Mouse (Mus musculus) left cerebral cortex, adult 8-10 months (tissue): ENCODE measurements at regions not wholly inside any gene's neighbourhood (a gene's known extent, or its start where the extent isn't known, plus 50 kb on each side); places are given as distances from the start of the nearest gene placed in this dataset.

Experiments used
- DNase-seq, 2 experiments: peaks; one replicate each; pipeline ENCODE4 v3.0.0; 2022; ENCODE audit warnings: low spot score in 2 of 2

DNA sequence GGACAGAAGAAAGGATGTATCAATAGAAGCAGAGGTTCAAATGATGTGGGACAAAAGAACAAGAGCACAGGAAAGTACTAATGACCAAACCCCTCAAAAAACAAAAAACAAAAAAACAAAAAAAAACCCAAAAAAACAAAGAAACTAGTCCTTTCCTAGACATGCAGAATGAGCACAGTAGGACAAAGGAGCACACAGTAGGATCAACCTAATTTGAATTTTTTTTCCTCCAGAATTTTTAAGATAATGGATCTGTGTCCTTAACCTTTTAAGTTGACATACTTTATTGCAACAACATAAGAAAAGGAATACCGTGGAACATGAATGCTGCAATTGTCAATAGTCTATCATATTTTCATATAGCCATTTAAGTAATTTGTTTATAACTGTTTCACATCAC is 370.2 kb upstream of the Dach1 start:
- no peak for DNase-seq

GRCm38 (mm10) chr14:98538267-98538666 is 368.7 kb upstream of the Dach1 start:
- no peak for DNase-seq

- DNase-seq, result no peak
Measured at GRCm38 (mm10) chr14:98533600-98533999, 364.0 kb upstream of the Dach1 start.

DNA sequence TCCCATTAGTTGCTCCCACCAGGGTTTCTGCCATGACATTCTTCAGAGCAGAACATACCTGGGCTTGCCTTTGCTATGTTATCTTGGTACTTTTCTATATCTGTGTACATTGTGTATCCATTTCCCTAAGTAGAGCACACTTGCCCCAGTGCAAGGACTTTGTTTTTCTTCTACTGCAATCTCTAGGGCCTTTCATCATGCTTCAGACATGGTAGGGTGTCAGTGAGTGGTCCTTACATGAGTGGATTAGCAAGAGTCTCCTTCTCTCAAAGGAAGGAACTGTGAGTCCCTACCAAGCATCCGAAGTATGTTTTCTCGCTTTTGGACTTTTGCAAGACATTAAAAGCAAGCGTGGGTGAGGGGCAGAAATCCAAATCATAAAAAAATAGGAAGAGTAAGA is 351.4 kb upstream of the Dach1 start:
- no peak for DNase-seq

GRCm38 (mm10) chr14:98505321-98505720 is 335.8 kb upstream of the Dach1 start:
- DNase-seq, result no peak

GRCm38 (mm10) chr14:98477416-98477815 is 307.9 kb upstream of the Dach1 start:
- DNase-seq, result no peak

- DNase-seq, result no peak
Measured at GRCm38 (mm10) chr14:98471803-98472509, 302.4 kb upstream of the Dach1 start.

DNA sequence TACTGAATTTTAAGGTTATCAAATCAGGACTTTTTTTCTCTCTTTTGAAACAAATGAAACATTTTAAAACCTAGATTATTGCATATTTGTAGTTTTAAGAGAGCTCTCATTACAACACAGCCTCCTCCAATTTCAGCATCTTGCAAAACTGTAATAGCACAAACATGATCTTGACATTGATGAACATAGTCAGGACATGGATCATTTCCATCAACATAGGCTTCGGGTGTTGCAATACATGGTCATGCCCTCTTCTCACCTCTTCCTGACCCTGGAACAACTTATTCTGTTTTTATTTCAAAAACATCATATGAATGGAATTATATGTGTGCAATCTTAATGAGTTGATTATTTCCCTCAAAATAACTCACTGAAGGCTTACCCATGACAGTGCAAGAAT is 284.9 kb upstream of the Dach1 start:
- no peak for DNase-seq

DNA sequence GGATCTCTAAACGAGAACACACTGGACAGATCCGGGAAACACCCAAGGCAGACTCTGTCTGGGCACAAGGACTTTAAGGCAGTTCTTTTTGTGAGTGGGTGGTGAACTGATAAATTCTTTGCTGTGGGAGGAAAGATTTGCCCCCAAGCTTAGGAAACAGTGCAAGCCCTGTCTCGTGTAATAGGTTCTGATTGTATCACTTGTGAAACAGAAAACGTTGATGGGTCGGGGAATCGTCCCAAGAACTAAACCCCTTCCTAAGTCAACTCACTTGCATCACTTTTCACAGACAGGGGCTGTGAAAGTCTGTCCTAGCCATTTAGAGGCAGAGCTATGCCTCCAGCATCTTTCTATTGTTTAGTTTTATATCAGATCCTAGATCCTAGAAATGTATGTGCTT is 282.6 kb upstream of the Dach1 start:
- DNase-seq, result no peak

DNA sequence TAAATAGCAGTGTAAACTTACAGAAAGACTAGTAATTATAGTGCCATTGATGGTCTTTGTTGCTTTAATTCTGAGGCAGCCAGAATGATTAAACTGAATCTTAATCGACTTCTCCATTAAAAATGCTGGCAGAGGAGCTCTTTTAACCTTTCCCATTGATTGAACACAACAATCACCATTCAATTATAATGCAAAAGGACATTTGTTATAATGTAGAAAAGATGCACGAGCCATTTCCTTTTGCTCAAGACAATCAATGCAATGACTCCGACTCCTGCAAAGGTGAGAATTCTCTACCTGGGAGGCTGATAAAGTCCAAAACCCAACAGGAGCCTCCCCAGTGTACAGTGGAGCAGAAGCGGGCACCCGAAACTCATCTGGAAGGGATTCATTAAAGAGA is 280.0 kb upstream of the Dach1 start:
- no peak for DNase-seq

DNA sequence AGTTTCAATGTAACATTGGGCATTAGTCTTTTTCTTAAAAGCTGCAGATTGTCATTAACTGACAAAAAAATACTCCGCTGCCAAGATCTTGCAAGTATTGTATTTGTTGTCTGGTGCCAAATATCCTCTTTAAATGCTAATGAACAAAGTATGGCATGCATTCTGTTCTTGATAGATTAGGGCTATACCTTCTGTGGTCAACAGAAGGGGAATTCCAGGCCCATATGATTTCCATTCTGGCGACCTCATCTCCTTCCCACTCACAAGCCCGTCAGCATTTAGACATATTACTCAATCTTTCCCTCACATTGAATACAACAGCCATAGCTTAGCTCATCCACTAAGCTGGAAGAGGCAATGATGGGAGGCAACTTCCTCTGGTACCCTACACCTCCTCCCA is 272.8 kb upstream of the Dach1 start:
- DNase-seq, result no peak

- no peak for DNase-seq
Measured at GRCm38 (mm10) chr14:98441954-98442353, 272.4 kb upstream of the Dach1 start.

DNA sequence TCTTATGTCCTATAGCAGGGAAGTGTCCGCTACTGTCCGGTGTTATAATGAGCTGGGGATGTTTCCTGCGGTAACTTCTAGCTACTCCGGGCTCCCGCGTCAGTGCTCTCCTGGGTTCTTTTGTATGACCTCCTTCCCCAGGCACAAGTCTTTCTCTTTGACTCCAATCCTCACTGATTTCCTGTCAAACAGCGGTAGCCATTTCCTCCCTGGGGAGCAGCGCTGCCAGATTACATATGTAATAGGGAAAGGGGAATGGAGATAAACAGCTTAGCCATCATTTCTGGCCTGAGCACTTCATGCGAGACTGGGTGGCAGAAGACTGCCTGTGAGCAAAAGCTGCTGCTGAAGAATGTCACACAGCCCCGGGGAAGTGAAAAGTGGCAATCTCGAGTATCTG is 262.4 kb upstream of the Dach1 start:
- no peak for DNase-seq

GRCm38 (mm10) chr14:98417719-98418118 is 248.2 kb upstream of the Dach1 start:
- no peak for DNase-seq

- DNase-seq, result no peak
Measured at GRCm38 (mm10) chr14:98414201-98414600, 244.6 kb upstream of the Dach1 start.

GRCm38 (mm10) chr14:98405936-98406635 is 236.5 kb upstream of the Dach1 start:
- DNase-seq, result no peak

DNA sequence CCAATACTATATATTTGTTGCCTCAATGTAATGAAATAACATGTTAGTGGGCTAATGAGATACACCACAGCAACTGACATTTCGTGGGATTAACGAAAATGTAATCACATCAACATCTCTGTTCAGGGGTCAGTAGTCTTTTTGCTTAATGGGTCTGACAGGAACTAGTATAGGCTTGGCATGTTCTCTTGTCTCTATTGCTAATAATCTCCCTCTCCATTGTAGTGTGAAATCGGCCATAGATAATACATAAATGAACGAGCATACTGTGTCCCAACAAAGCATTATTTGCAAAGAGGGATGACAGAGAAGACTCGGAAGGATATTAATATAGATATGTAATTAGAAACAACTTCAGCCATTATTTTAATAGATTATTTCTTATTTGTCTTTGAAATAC is 234.5 kb upstream of the Dach1 start:
- DNase-seq, result no peak

DNA sequence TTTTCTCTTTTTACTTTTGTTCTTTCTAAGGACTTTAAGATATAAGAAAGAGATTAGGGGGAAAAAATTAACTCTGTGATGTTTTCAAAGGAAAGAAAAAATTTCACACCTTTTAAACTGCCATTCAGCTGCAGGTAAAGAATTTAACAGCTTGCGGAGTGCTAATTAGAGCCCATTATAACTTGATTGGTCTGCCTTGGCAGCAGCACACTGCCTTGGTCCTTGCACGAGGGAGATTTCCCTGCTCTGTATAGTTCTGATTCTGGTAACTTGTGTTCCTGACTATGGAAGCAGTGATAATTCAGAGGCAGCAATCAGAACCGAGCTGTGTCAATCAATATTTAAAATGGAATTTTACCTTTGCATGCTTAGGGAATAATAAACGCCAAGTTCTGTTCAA is 218.3 kb upstream of the Dach1 start:
- no peak for DNase-seq
